Mouse (Mus musculus): ENCODE data around the gene Ybey.

DNA sequence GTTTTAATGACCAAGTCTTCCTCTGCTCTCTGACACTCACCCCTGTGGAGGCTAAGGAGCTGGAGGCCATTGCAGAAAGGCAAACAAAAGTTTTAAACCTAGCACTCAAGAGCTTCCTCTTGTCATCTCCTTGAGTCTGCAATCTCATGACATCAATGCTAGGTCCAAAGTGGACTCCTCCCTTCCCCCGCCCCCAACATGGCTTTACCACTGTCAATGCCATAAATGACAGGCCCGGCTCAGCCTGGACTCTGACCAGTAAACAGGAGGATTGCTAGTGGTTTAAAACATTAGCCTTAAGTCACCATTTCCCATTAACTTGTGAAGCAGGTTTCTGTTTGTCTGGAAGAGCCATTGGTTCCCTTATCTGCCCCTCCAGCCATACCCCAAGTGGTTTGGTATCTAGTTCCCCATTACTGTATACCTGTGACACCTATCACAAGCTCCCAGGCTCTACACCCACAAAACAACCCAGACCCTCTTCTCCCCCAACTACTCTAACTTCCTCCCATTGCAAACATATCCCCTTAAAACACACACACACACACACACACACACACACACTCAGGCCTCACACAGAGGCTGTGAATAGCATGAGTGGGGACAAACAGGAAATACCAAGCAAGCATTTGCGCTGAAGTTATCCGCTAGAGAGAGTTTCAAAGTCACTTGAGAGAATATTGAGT is 22.8 kb downstream of the Ybey start:
- TF ChIP-seq POLR2A (IDR thresholded peaks at IDR 0.05; ENCODE audit: extremely low read depth, insufficient read depth, low read length) (no peak), CTCF (IDR thresholded peaks at IDR 0.05; ENCODE audit: low read depth, low read length) (no peak)

All from liver, adult 2 months (tissue).